Mouse (Mus musculus) adrenal gland, postnatal 10 days (tissue): ENCODE measurements around the gene Crb3. TPM values are rescaled to one million over a fixed set of nuclear protein-coding genes. Genes with fewer than 3 reads are reported as not detected.

Experiments used
- DNase-seq: peaks from one replicate; pipeline ENCODE4 v3.0.0; 2021; ENCODE audit warnings: mixed read lengths
- total RNA-seq, 2 experiments: library from RNA; stranded (reverse); gene quantifications; 2 replicates each; pipeline ENCODE4 v1.2.3; 2021

Gene Crb3
- total RNA-seq, 2 experiments from 2014 or later: 2.0 to 3.9 TPM

DNA sequence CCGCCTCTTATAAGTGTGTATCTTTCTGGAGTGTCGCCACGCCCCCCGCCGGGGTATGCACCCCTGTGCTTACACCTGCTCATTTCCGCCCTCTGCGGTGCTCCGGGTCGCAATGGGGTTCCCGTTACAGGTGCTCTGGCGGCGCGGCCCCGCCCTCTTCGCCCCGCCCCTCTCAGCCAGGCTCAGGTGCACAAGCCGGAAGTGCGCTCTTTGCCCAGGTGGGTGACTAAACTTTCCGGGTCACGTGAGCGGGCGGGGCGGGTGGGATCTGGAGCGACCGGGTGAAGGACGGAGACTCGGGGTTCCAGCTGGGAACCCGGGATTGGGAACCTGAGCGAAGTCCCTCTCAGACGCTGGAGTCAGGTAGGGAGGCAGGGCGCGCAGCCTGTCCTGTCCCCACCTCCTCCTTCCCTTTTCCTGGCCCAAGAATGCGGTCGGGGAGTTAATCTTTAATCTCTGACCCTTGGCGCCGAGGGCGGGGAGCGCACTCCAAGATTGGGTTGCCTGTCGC lies 3.2 kb downstream of the Crb3 start:
- DNase-seq: peak; percentile 30

DNA sequence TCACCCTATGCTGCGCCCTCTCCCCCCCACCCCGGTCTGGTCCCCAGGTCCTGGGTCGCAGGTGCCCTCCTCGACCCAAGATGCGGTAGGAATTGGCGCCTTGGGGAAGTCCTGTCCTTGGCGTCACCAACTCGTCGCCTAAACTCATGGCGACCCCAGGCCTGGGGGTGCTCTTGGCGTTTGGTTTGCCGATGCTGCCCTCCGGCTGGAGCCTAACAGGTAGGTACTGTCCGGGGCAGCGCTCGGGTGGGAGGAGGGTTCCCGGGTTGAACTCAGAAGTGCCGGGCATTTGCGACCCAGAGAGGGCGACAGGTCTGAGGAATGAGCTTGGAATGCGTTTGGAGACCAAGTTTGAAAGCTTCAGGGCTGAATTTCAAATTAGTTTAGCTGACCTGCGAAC lies 3.6 kb downstream of the Crb3 start:
- DNase-seq: no peak

DNA sequence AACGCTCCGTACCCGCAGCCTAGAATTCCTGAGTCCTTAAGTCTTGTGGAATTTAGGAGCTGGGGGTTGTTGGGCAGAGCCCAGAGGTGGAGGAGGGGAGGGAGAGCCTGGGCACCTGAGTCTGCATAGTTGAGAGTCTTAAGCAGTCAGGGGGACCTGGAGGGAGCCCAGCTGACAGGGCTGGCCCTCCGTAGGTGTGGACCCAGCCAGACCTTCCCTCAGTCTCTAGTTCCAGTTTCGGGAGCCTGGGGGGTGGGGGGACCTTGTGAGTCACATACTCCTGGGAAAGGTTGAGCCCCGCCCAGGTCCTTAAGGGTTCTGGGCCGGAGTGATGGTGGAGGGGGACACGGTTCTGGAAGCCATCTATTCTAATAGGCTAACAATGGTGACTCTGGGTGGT lies 4.1 kb downstream of the Crb3 start:
- no peak for DNase-seq

DNA sequence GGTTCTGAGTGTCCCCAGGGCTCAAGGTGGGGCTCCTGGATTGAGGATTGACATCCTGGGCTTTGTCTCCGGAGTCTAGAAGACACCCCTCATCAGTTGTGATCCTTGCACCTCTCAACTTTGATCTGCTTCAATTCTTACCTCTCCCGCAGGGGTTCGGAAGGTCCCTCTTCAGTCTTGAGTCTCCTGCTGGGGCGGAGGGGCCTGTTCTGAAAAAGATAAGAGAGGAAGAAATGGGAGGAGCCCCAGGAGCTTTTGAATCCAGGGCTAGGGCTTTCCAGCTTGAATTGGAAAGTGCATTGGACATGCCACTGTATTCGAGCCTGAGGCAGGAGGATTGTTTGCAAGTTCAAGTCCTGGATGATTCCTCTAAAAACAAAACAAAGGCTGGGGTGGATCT lies 8.0 kb downstream of the Crb3 start:
- no peak for DNase-seq

DNA sequence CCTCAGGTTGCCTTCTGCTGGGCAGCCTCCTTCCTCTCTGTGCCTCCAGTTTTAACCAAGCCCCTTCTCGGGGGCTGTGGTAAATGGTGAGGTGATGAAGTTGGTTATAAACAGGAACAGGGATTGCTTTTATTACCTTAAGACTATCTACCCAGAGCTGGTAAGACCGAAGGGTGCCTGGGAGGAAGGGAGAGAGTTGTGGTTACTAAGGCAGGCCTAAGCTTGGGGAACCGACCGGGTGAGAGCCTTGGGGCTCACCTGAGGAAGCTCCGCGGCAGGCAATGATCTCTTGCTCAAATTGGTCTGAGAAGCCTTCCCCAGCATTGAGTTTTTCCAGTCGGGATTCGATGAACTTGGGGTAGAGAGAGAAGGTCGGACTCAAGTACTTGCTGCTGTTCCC lies 11.4 kb downstream of the Crb3 start:
- DNase-seq: no peak

DNA sequence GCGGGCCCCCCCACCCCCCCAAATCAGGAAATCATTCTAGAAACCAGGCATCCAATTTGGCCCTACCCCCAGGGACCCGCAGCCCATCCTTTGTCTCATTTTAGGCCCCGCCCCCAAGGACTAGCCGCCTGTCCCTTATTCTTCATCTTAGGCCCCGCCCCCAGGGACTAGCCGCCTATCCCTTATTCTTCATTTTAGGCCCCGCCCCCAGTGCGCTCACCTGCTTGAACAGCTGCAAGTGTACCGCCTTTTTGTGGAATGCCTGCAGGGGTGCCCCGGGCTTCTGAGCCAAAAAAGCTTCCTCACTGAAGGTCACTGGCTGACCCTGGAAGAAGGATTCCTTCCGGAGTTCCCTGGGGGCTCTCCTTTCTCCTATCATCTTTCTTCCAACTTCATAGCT lies 11.8 kb downstream of the Crb3 start:
- no peak for DNase-seq

DNA sequence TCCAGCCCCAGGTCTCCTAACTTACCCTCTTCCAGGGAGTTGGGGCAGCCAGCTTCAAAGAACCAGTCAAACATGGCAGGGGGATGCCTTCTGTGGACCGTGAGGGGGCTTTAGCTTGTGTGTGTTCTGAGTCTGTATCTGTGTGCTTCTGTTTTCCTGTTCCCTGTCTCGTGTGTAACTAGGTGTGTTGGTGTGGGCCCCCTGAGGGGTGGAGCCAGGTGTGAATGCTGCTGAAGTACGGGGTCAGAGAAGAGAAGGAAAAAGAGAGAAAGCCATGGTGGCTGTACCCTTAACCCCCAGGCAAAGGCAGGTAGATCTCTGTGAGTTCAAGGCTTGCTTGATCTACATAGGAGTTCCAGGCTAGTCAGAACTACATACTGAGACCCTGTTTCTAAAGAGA lies 18.0 kb downstream of the Crb3 start:
- no peak for DNase-seq

DNA sequence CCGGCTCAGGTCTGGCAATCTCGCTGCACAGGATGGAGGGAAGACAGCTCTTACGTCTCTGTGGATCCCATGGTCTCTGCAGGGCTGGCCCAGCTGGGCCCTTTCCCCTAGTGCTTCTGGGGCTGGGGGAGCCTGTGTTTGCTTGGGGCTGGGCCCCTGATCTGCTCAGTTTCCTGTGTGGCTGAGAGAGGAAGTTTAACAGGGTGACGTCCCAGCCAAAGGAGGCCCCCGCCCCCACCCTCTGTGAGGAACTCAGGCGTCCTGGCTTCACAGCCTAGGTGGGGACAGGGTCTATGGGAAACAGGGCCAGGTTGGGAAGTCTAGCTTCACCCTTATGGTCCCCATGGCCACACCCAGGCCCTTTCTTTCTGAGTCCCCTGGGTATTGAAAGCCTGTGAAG lies 19.4 kb downstream of the Crb3 start, which contains the start of gene Dennd1c:
Gene Dennd1c (minus strand): TSS at position 179 of the 400 bp plus-strand sequence.
- DNase-seq: no peak

DNA sequence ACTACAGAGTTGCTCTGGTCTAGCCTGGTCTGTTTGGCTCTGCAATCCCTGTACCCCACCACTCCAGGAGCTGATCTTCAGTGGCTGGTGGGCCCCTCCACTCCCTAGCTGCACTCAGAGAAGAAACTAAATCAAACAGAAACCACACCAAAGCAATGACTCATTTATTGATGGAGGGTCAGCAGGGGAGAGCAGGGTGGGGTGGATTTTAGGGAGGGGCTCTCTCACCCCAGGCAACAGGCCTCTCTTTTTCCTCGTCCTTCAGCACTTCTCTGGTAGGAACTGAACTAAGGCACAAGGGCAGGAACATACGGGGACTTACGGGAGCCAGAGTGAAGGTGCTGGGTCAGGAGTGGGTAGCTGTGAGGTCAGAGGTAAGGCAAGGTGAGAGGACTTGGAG lies 21.0 kb downstream of the Crb3 start:
- no peak for DNase-seq

DNA sequence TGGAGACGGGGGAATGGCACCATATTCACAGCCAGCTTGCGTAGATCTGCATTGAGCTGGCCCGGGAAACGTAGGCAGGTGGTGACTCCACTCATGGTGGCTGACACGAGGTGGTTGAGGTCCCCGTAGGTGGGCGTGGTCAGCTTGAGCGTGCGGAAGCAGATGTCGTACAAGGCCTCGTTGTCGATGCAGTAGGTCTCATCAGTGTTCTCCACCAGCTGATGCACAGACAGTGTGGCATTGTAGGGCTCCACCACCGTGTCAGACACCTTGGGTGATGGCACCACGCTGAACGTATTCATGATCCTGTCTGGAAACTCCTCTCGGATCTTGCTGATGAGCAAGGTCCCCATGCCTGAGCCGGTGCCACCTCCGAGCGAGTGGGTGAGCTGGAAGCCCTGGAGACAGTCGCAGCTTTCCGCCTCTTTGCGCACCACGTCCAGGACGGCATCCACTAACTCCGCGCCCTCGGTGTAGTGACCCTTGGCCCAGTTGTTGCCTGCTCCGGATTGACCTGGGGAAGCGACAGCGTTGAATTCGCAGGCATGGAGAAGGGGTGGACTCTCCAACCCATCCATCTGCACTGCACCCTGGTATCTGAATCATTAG lies 22.4 kb downstream of the Crb3 start:
- no peak for DNase-seq

DNA sequence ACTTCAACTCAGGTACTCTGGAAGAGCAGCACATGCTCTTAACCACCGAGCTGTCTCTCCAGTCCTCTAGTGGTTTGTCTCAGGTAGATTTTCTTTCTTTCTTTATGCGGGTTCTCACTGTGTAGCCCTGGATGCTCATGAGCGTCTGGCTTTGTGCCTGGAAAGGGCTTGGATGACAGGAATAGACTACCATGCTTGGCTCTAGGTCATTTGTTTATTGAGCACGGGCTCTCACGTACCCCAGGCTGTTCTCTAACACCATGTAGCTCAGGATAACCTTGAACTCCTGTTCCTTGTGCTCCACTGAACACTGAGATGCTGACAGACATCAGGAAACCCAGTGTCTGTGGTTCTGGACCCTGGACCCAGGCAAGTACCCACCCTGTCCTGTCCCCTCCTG lies 23.6 kb downstream of the Crb3 start:
- no peak for DNase-seq

DNA sequence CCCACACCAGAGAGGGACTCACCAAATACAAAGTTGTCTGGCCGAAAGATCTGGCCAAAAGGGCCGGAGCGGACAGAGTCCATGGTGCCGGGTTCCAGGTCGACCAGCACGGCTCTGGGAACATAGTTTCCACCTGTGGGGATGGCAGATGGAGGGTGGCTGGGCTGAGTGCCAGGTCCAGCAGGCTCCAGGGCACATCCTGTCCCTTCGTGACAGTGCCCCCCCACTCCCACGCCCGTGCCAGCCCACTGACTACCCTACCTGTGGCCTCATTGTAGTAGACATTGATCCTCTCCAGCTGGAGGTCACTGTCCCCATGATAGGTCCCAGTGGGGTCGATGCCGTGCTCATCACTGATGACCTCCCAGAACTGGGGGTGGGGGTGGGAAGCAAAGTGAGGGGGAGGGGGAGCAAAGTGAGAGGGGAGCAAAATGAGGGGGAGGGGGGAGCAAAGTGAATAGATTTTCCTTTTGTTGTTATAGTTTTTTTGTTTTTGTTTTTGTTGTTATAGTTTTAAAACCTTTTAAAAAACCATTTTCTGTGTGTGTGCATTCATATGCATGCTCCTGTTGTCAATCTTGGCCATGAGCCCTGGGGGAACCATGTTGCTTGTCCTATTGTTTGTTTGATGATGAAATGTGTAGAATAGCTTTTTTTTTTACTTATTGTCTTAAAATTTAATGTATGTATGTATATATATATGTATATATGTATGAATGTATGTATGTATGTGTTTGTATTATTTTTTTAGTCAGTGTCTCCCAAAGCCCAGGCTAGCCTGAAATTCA lies 27.3 kb downstream of the Crb3 start:
- DNase-seq: no peak

DNA sequence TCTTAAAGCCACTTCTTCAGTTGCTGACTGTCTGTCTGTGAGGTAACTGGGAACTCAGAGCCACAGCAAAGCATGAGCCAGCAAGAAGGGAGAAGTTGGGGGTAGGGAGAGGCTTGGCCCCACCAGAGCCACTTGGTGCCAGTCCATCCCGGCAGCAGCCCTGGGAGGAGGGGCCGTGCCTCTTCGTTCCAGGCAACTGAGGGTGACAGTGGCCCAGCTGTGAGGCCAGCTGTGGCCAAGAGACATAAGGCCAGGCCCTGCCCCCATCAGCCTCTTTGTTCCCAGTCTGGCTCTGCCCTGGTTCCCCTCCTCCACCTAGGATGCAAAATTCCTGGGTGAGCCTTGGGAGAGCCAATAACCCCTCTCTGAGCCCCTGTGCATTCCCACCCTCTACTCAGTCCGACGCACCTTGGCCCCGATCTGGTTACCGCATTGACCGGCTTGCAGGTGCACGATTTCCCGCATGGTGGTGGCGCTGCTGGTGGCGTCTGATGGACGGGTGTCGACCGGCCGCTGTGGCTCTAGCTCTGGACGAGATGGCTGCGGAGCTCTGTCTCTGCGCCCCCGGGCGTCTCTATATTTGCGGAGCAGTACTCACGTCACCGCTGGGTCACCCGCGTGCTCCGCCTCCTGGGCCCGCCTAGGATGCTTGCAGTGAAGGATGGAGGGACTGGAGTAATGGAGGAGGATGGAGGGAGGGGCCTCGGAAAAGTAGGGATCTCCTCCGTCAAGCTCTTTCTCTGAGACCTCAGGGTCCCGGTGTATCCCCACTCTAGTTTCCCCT lies 28.3 kb downstream of the Crb3 start, which contains the start of gene Tubb4a:
Gene Tubb4a (minus strand): TSS at position 734 of the 784 bp plus-strand sequence.
- DNase-seq: peak; percentile 45

DNA sequence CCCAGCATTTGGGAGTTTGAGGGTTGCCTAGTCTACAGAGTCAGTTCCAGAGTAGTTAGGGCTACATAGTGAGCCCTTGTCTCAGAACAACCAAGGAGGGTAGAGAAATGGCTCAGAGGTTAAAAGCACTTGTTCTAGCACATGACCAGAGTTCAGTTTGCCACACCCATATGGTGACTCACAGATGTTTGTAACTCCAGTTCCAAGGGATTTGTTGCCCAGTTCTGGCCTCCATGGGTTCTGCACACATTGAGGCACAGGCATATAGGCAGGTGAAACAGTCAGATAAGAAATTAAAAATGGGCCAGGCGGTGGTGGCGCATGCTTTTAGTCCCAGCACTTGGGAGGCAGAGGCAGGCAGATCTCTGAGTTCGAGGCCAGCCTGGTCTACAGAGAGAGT lies 35.3 kb downstream of the Crb3 start:
- DNase-seq: no peak

DNA sequence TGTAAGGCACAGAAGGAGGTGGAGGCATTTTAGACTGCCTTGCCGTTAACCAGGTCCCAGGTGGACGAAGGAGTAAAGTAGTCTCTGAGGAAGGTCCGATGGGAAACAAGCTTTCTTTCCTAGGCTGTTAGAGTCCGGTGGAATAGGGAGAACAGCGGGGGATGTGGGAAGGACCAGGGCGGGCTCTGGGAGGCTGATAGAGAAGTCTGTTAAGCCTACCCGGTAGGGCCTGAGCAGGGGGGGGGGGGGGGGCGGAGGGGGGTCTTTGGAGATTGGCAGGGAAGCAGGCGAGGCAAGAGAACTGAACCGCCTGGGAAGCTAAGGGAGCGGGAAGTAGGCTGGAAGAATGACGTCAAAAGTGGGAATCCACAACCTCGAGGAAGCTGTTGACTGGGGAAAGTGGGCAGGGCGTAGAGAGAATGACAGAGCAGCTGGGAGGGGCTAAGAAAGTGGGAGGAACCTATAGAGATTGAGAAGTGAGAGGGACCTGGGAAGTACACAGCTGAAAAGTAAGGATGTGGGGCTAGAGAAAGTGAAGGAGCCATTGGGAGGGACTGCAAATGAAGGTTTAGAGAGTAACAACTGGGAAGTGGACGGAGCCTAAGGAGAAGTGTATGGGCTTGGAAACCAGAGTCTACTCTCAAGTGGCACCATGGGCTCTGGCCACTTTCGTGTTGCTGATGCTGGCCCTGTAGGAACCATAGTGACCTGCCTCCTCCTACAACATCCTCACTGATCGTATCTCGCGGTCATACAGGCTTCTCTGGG lies 37.1 kb downstream of the Crb3 start:
- DNase-seq: peak; percentile 44

DNA sequence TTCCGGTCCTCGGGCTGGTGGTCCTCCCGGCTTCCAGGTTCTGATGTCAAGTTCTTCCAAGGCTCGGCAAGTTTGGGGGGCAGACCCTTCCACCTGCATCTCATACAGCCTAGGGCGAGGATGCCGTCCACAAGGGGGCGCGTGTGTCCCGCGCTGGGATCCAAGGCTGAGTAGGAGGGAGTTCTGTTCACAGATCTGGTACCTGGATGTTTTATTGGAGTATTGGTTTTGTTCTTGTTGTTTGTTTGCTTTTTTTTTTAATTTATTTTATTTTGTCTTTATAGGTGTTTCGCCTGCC lies 37.7 kb downstream of the Crb3 start:
- DNase-seq: peak; percentile 92

DNA sequence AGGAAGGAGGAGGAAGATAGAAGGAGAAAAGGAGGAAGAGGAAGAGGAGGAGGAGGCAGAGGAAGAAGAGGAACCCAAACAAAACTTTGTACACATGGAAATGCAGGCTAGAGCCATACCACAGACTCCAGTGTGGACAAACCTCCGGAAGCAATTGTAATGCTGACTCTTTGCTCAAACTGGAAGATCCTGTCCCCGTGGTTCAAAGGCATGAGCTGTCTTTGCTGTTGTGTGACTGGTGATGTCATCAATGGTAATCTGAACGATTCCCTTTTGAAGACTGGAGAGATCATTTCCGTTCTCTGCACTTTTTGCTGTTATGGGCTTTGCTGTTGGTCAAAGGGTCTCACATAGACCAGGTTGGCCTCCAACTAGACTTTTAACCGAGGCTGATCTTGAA lies 39.4 kb downstream of the Crb3 start:
- DNase-seq: no peak

DNA sequence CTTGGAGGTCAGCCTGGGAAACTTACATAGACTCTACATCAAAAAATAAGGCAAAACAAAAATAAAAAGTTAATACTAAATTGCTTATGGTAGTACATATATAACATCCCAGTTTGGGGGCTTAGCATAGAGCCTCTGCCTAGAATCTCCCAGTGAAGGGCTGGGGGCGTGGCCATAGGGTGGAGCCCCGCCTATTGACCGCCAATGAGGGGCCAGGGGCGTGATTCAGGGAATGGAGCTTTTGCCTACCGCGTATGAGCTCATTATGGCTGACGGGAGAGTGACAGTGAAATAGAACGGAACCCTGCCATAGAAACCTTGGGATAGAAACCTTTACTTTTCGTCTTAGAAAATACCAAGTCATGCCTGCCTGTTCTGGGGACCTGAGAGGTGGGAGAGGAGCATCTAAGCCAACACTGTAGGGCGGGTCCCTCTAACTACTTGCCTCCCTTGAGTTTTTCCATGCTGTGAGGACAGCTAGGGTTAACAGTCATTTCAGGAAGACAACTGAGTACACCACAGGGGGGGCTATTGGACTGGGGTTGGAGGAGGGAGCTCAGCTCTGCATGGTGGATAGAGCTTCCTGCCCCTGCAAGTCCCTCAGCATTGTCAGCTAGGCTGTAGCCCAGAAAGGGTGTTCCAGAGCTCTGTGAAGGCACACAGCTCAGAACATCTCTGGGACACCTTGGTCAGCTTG lies 40.9 kb downstream of the Crb3 start:
- DNase-seq: peak; percentile 28

DNA sequence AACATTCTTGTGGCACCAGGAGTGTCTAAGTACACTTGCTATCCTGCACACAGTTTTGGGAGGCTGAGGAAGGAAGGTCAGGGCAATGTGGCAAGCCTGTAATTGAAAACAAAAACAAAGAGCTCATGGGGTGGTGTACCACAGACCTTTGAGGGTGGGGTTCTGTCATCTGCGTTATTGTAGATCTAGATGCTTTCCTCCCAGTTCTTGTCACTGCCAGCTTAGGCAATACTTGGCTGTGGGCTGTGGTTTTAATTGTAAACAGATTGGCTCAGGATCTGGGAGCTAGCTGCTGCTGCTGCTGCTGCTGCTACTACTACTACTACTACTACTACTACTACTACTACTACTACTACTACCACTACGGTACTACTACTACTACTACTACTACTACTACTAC lies 43.4 kb downstream of the Crb3 start:
- no peak for DNase-seq

DNA sequence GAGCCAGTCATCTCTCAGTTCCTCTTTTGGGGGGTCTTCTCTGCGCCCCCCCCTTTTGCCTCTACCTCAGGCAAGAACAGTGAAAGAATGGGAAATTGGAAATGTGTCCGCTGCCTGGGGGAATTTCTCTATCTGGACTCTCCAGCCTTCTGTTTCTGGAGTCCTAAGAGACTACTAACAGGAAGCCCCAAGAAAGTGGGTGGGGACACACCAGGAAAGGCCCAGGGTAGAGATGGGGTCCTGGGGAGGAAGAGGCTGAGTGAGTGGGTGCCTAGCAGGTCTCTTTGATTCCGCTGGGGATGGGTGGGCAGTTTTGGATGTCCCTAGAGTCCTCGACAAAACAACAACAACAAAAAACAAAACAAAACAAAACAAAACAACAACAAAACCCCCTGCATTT lies 45.6 kb downstream of the Crb3 start:
- no peak for DNase-seq

DNA sequence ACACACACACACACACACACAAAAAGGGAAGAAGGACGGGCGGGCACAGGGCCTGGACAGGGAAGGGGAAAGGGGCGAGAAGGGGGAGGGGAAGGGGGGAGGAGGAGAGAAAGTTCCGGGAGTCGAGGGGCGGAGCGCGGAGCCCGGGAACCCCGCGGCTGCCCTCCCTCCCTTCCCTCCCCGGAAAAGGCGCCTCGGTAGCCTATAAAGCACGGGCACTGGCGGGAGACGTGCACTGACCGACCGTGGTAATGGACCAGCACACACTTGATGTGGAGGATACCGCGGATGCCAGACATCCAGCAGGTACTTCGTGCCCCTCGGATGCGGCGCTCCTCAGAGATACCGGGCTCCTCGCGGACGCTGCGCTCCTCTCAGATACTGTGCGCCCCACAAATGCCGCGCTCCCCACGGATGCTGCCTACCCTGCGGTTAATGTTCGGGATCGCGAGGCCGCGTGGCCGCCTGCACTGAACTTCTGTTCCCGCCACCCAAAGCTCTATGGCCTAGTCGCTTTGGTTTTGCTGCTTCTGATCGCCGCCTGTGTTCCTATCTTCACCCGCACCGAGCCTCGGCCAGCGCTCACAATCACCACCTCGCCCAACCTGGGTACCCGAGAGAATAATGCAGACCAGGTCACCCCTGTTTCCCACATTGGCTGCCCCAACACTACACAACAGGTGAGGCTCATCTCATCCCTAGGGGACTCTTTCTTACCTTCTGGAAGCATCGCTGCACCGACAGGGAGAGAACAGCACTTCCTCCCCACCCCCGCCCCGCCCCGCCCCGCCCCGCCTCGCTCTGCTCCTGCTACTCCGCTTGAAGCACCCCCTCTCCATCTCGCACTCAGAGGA lies 46.5 kb downstream of the Crb3 start, which contains the start of gene Tnfsf9:
Gene Tnfsf9 (plus strand): TSS at position 145 of the 854 bp plus-strand sequence.
- DNase-seq: peak; percentile 41
